Mouse (Mus musculus): ENCODE measurements around the gene Robo2.

DNA sequence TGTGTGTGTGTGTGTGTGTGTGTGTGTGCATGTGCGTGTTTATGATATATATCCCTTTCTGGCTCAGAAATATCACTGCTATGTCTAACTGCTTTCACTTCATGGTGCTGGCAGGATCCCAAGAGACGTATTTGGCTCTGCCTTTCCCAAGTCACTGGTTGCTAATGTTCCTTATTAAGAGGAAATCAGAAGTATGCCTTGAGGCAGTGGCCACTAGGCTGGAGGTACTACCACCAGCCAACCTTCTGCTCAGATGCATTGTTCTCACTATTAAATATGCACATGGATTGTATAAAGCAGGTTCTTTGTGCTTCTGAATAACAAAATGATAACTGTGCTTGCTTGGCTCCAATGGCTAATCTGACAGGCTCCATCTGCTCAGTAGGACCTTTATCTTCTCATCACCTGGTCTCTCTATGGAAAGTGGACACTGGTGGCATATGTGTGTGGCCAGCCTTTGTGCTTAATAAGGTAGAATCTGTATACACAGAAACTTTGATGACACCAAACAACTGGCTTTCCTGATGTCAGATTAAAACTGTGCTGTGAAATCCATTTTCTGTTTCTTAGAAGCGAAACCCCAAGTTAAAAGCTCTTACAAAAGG is 229.0 kb downstream of the Robo2 start:
- TF ChIP-seq CTCF (IDR thresholded peaks at IDR 0.05; ENCODE audit: low read depth) (no peak), EP300 (IDR thresholded peaks at IDR 0.05; ENCODE audit: low read depth) (no peak)

Measured in heart, postnatal 0 days (tissue).